Mouse (Mus musculus) heart, postnatal 10 days (tissue): ENCODE measurements around the gene Ipo5. TPM values are rescaled to one million over a fixed set of nuclear protein-coding genes. Genes with fewer than 3 reads are reported as not detected.
A peak's percentile ranks its signal among the peaks of the same experiment; 100 is the strongest.

ENCODE experiments used
- DNase-seq, 2 experiments: peaks; one replicate each; pipeline ENCODE4 v3.0.0; 2021
- intact Hi-C: fragments of 180-260 bp; cut with DNase I; formaldehyde crosslinking; loops from one replicate; pipeline ENCODE4 v1.15.1; 2025
- total RNA-seq, 2 experiments: library from RNA; stranded (reverse); gene quantifications; 2 replicates each; pipeline ENCODE4 v1.2.3; 2021

Gene Ipo5
- total RNA-seq, 2 experiments from 2014 or later, result 97.4 to 102 TPM

- intact Hi-C loops, result loop anchor here (1.0 kb wide), 1 partner anchor 82 kb away; no protein-coding TSS in a partner anchor
- DNase-seq, result no peak
Measured at GRCm38 (mm10) chr14:120912916-120913315, 1.9 kb downstream of the Ipo5 start.

- DNase-seq, result no peak
- intact Hi-C loops, result no loop called here
Measured at GRCm38 (mm10) chr14:120921805-120922204, 10.8 kb downstream of the Ipo5 start.

GRCm38 (mm10) chr14:120924044-120924443, 13.0 kb downstream of the Ipo5 start:
- no peak for DNase-seq
- intact Hi-C loops, result no loop called here

- intact Hi-C loops, result no loop called here
- no peak for DNase-seq
Measured at GRCm38 (mm10) chr14:120925731-120926585, 14.9 kb downstream of the Ipo5 start.

- no peak for DNase-seq
- intact Hi-C loops, result no loop called here
Measured at GRCm38 (mm10) chr14:120931236-120931635, 20.2 kb downstream of the Ipo5 start.

- DNase-seq, result no peak
- intact Hi-C loops, result no loop called here
Measured at GRCm38 (mm10) chr14:120933624-120934023, 22.6 kb downstream of the Ipo5 start.

- DNase-seq, result no peak
- intact Hi-C loops, result no loop called here
Measured at GRCm38 (mm10) chr14:120937102-120937501, 26.1 kb downstream of the Ipo5 start.

- no peak for DNase-seq
- intact Hi-C loops, result no loop called here
Measured at GRCm38 (mm10) chr14:120942803-120943202, 31.8 kb downstream of the Ipo5 start.

- DNase-seq, result no peak
Measured at GRCm38 (mm10) chr14:120945146-120945545, 34.1 kb downstream of the Ipo5 start.

GRCm38 (mm10) chr14:120947104-120947503, 36.1 kb downstream of the Ipo5 start:
- peak in 1 of 2 experiments; percentile 5 for DNase-seq
- intact Hi-C loops, result no loop called here

More at GRCm38 (mm10) chr14:120945146-120945545, 34.1 kb downstream of the Ipo5 start:
- intact Hi-C loops, result no loop called here

- no peak for DNase-seq
- intact Hi-C loops, result no loop called here
Measured at GRCm38 (mm10) chr14:120949002-120949401, 38.0 kb downstream of the Ipo5 start.

- DNase-seq, result no peak
- intact Hi-C loops, result no loop called here
Measured at GRCm38 (mm10) chr14:120950068-120950467, 39.0 kb downstream of the Ipo5 start.

- intact Hi-C loops, result no loop called here
- no peak for DNase-seq
Measured at GRCm38 (mm10) chr14:120952434-120952833, 41.4 kb downstream of the Ipo5 start.

GRCm38 (mm10) chr14:120960551-120960950, 49.5 kb downstream of the Ipo5 start:
- intact Hi-C loops, result no loop called here
- no peak for DNase-seq

- no peak for DNase-seq
- intact Hi-C loops, result no loop called here
Measured at GRCm38 (mm10) chr14:120960991-120961390, 50.0 kb downstream of the Ipo5 start.

- intact Hi-C loops, result no loop called here
- DNase-seq, result no peak
Measured at GRCm38 (mm10) chr14:120967072-120967471, 56.0 kb downstream of the Ipo5 start.

GRCm38 (mm10) chr14:120968723-120969122, 57.7 kb downstream of the Ipo5 start:
- DNase-seq, result no peak
- intact Hi-C loops, result no loop called here

- intact Hi-C loops, result loop anchor here (5.0 kb wide), 1 partner anchor 137 kb away; no protein-coding TSS in a partner anchor
- no peak for DNase-seq
Measured at GRCm38 (mm10) chr14:120969673-120970072, 58.6 kb downstream of the Ipo5 start.

- intact Hi-C loops, result loop anchor here (5.0 kb wide), 1 partner anchor 138 kb away; no protein-coding TSS in a partner anchor
Measured at GRCm38 (mm10) chr14:120970637-120971036, 59.6 kb downstream of the Ipo5 start.

GRCm38 (mm10) chr14:120971313-120971712, 60.3 kb downstream of the Ipo5 start:
- DNase-seq, result no peak
- intact Hi-C loops, result loop anchor here (5.0 kb wide), 1 partner anchor 139 kb away; no protein-coding TSS in a partner anchor

More at GRCm38 (mm10) chr14:120970637-120971036, 59.6 kb downstream of the Ipo5 start:
- DNase-seq, result peak in 1 of 2 experiments; percentile 12

- intact Hi-C loops, result no loop called here
- DNase-seq, result peak; percentile 52 to 65
Measured at GRCm38 (mm10) chr14:120979559-120979958, 68.5 kb downstream of the Ipo5 start.

- DNase-seq, result no peak
- intact Hi-C loops, result no loop called here
Measured at GRCm38 (mm10) chr14:120989126-120989525, 78.1 kb downstream of the Ipo5 start.
